Mouse (Mus musculus): Measurements from ENCODE around the gene Evl. TPM values are rescaled to one million over a fixed set of nuclear protein-coding genes. Genes with fewer than 3 reads are reported as not detected.

The Evl gene
- polyA plus RNA-seq, 1 experiment: 33.3 TPM

DNA sequence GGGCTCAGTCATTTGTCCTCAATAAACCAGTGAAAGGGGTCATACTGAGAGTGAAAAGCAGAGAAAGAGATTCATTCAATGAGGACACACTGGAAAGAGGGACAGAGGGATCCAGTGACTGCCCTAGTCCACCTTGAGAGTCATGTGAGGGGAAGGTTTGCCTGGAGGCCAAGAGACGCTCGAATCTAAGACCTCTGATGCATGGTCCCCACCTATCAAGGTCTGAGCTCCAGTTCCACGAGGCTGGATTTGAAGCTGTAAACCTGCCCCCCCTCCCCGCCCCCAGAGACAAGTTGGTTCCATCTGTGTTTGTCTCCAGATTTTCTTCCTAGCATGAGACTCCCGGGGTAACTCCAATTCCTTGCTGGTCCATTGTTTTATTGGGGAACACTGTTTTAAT, 161.3 kb downstream of the Evl start:
- peaks cover 8% of the 10 kb centered on the region; the same call in 1 of the 2 replicates for H3K4me1 ChIP-seq (ENCODE audit: control insufficient read depth, insufficient read depth, low read length)
- WGBS: 82% methylated on average over 5 of the region's 5 CpGs
- H3K36me3 ChIP-seq (ENCODE audit: control insufficient read depth, insufficient read depth, low read length): no peaks in the 10 kb centered on the region
- no peak for TF ChIP-seq CTCF (conservative IDR thresholded peaks at IDR 0.05; ENCODE audit: insufficient read depth, insufficient read length, low read depth, low read length)
- TF ChIP-seq POLR2A (IDR thresholded peaks at IDR 0.05; ENCODE audit: low read depth, low read length): no peak
- no peak overlapping the region for H3K4me3 ChIP-seq (ENCODE audit: insufficient read depth, low read depth, low read length)
- H3K27ac ChIP-seq (ENCODE audit: insufficient read depth, low read depth, low read length): no peak overlapping the region
- no peak for DNase-seq
- no peaks in the 10 kb centered on the region for H3K27me3 ChIP-seq (replicated peaks; ENCODE audit: control insufficient read depth, insufficient read depth, low read length)

DNA sequence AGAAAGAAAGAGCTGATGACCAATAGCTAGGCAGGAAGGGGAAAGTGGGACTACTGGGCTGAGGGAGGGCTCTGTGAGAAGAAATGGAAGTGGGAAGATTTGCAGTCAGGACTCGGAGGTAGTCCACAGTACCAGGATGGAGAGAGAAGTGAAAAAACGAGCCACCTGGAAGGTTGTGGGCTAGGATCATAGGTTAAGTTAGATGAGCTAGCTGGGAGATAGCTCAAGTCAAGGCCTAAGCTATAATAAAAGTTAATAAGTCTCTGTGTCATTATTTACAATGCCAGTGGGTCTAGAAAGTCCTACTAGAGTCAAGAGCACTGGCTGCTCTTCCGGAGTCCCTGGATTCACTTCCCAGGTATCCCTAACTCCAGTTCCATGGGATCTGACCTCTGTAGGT, 164.0 kb downstream of the Evl start:
- no peak for TF ChIP-seq CTCF (conservative IDR thresholded peaks at IDR 0.05; ENCODE audit: insufficient read depth, insufficient read length, low read depth, low read length)
- TF ChIP-seq POLR2A (IDR thresholded peaks at IDR 0.05; ENCODE audit: low read depth, low read length): no peak
- no peak overlapping the region for H3K27ac ChIP-seq (ENCODE audit: insufficient read depth, low read depth, low read length)
- H3K4me3 ChIP-seq (ENCODE audit: insufficient read depth, low read depth, low read length): no peak overlapping the region
- whole genome bisulfite sequencing: 82% methylated on average over 3 of the region's 3 CpGs
- no peaks in the 10 kb centered on the region for H3K27me3 ChIP-seq (replicated peaks; ENCODE audit: control insufficient read depth, insufficient read depth, low read length)
- no peaks in the 10 kb centered on the region for H3K36me3 ChIP-seq (ENCODE audit: control insufficient read depth, insufficient read depth, low read length)
- no peak for DNase-seq
- H3K4me1 ChIP-seq (ENCODE audit: control insufficient read depth, insufficient read depth, low read length): peaks cover 6% of the 10 kb centered on the region; the same call in 1 of the 2 replicates

DNA sequence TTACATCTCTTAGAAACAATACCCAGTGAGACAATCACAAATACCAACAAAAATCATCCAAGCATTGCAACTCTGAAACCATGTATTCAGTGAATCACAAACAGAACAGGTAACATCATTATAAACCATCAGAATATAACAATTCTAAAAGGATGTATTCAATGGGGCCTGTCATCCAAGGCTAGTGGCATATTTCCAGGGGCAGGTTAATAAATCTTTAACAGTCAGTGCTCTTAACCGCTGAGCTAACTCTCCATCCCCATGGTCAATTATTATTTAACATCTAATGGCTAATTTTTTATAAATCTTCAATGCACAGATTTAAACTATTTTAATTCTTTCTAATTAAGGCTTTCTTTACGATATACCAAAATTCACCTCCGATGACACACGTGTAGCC, 167.9 kb downstream of the Evl start:
- 64% methylated on average over 4 of the region's 4 CpGs for WGBS
- H3K27me3 ChIP-seq (replicated peaks; ENCODE audit: control insufficient read depth, insufficient read depth, low read length): no peaks in the 10 kb centered on the region
- TF ChIP-seq POLR2A (IDR thresholded peaks at IDR 0.05; ENCODE audit: low read depth, low read length) (no peak), CTCF (conservative IDR thresholded peaks at IDR 0.05; ENCODE audit: insufficient read depth, insufficient read length, low read depth, low read length) (no peak)
- H3K4me3 ChIP-seq (ENCODE audit: insufficient read depth, low read depth, low read length): no peak overlapping the region
- no peaks in the 10 kb centered on the region for H3K36me3 ChIP-seq (ENCODE audit: control insufficient read depth, insufficient read depth, low read length)
- no peak overlapping the region for H3K27ac ChIP-seq (ENCODE audit: insufficient read depth, low read depth, low read length)
- DNase-seq: peak; percentile 69
- H3K4me1 ChIP-seq (ENCODE audit: control insufficient read depth, insufficient read depth, low read length): peaks cover 6% of the 10 kb centered on the region; the same call in 1 of the 2 replicates

DNA sequence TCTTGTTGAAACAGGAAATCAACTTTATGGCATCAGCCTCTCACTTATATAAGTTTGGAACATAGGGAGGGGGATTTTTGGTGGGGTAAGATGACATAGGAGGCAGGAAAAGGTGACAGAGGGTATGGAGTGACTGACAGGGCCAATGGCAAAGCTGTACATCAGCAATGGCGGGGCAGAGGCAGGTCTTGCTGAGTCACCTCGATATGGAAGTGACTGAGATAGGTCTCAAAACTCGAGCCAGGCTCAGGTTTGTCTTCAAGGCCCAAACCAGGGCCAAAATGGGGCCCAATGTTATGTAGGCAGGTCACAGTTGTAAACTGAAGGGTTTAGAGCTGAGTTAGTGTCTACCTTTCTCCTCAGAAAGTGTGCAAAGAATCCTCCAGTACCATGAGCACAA, 169.3 kb downstream of the Evl start:
- Histone ChIP-seq H3K4me3 (ENCODE audit: insufficient read depth, low read depth, low read length) (no peak overlapping the region), H3K4me1 (ENCODE audit: control insufficient read depth, insufficient read depth, low read length) (peaks cover 6% of the 10 kb centered on the region; the same call in 1 of the 2 replicates), H3K36me3 (ENCODE audit: control insufficient read depth, insufficient read depth, low read length) (no peaks in the 10 kb centered on the region), H3K27me3 (replicated peaks; ENCODE audit: control insufficient read depth, insufficient read depth, low read length) (no peaks in the 10 kb centered on the region), H3K27ac (ENCODE audit: insufficient read depth, low read depth, low read length) (no peak overlapping the region)
- 90% methylated on average over 3 of the region's 3 CpGs for WGBS
- no peak for DNase-seq
- TF ChIP-seq CTCF (conservative IDR thresholded peaks at IDR 0.05; ENCODE audit: insufficient read depth, insufficient read length, low read depth, low read length): no peak
- no peak for TF ChIP-seq POLR2A (IDR thresholded peaks at IDR 0.05; ENCODE audit: low read depth, low read length)

DNA sequence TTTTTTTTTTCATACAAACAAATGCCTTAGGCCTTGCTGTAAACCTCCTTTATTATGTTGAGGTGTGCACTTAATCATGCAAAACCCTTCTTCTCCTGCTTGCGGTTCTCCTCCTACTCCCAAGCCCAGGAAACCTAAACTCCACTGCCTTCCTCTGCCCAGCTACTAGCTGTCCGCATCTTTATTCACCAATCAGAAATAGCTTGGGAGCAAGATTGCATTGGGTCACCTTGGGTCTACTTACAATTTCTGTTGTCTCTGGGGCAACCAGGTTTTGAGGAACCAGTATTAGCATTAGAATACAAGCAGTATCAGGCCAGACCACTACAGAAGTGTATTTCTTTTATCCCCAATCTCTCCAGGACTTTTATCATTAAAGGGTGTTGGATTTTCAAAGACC, 179.9 kb downstream of the Evl start:
- WGBS: 94% methylated on average over 2 of the region's 2 CpGs
- no peak overlapping the region for H3K4me3 ChIP-seq (ENCODE audit: insufficient read depth, low read depth, low read length)
- no peak for TF ChIP-seq POLR2A (IDR thresholded peaks at IDR 0.05; ENCODE audit: low read depth, low read length)
- no peak for TF ChIP-seq CTCF (conservative IDR thresholded peaks at IDR 0.05; ENCODE audit: insufficient read depth, insufficient read length, low read depth, low read length)

DNA sequence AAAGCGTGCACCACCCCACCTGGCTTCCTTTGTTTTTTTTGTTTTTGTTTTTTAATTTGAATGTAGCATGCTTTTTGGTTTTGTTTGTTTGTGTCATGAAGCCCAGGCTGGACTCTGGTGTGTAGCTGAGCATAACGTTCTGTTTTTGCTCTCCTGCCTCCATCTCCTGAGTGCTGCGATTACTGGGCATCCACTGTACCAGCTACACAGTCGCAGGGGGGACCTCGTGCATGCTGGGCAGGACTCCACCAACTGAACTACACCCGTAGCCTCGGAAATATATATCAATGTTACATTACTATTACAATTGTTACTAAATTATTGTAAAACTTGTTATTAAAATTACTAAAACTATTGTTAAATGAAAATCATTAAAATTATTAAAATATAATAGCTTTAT, 183.3 kb downstream of the Evl start:
- Histone ChIP-seq H3K27ac (ENCODE audit: insufficient read depth, low read depth, low read length) (no peak overlapping the region), H3K4me3 (ENCODE audit: insufficient read depth, low read depth, low read length) (no peak overlapping the region), H3K4me1 (ENCODE audit: control insufficient read depth, insufficient read depth, low read length) (no peaks in the 10 kb centered on the region), H3K36me3 (ENCODE audit: control insufficient read depth, insufficient read depth, low read length) (no peaks in the 10 kb centered on the region), H3K27me3 (replicated peaks; ENCODE audit: control insufficient read depth, insufficient read depth, low read length) (no peaks in the 10 kb centered on the region)
- no peak for DNase-seq
- TF ChIP-seq CTCF (conservative IDR thresholded peaks at IDR 0.05; ENCODE audit: insufficient read depth, insufficient read length, low read depth, low read length): no peak
- no peak for TF ChIP-seq POLR2A (IDR thresholded peaks at IDR 0.05; ENCODE audit: low read depth, low read length)
- 84% methylated on average over 7 of the region's 7 CpGs for WGBS

More for the DNA sequence above, 179.9 kb downstream of the Evl start:
- no peak overlapping the region for H3K27ac ChIP-seq (ENCODE audit: insufficient read depth, low read depth, low read length)
- no peaks in the 10 kb centered on the region for H3K27me3 ChIP-seq (replicated peaks; ENCODE audit: control insufficient read depth, insufficient read depth, low read length)
- DNase-seq: no peak
- no peaks in the 10 kb centered on the region for H3K4me1 ChIP-seq (ENCODE audit: control insufficient read depth, insufficient read depth, low read length)
- no peaks in the 10 kb centered on the region for H3K36me3 ChIP-seq (ENCODE audit: control insufficient read depth, insufficient read depth, low read length)

Other genes starting within 250 kb of the Evl start
- 0.31 and 0.42 TPM in 2 replicates for gene Hhipl1, start 248.4 kb upstream of the Evl start, polyA plus RNA-seq (2012; rRNA removed)
- gene Cyp46a1, start 220.3 kb upstream of the Evl start, polyA plus RNA-seq (2012; rRNA removed): 4.1 and 5.1 TPM in 2 replicates
- 14.2 TPM in 2 replicates for gene Eml1, start 183.8 kb upstream of the Evl start, polyA plus RNA-seq (2012; rRNA removed)
- 24.2 and 28.8 TPM in 2 replicates for gene Degs2, start 147.6 kb downstream of the Evl start, polyA plus RNA-seq (2012; rRNA removed)
- 13.5 and 14.1 TPM in 2 replicates for gene Yy1, start 238.3 kb downstream of the Evl start, polyA plus RNA-seq (2012; rRNA removed)

Measured in kidney, adult 2 months (tissue).